Mouse (Mus musculus) limb, embryonic 11.5 days (tissue): Measurements from ENCODE around the gene Ccdc113. TPM values are rescaled to one million over a fixed set of nuclear protein-coding genes. Genes with fewer than 3 reads are reported as not detected.

ENCODE experiments used
- ATAC-seq: fragments of 200-750 bp; cut with Nextera tagmentation; 2 replicates; pipeline ENCODE4 v1.8.0; 2017; ENCODE audit warnings: low read depth; ENCODE audit not compliant: insufficient number of reproducible peaks, low FRiP score, low TSS enrichment
- DNase-seq: peaks from one replicate; pipeline ENCODE4 v3.0.0-alpha.2; 2015; ENCODE audit warnings: low spot score
- H3K27ac ChIP-seq: fragments of 300-500 bp; sonication (generic); replicated peaks from 2 replicates; pipeline ENCODE4 v1.5.1; 2014; ENCODE audit warnings: low read depth, mild to moderate bottlenecking, low read length
- H3K27me3 ChIP-seq: fragments of 300-500 bp; sonication (generic); 2 replicates; pipeline ENCODE4 v1.6.1; 2014; ENCODE audit warnings: mild to moderate bottlenecking, low read length, mixed read lengths; ENCODE audit not compliant: control insufficient read depth, insufficient read depth
- H3K36me3 ChIP-seq: fragments of 300-500 bp; sonication (generic); 2 replicates; pipeline ENCODE4 v1.6.1; 2014; ENCODE audit warnings: mild to moderate bottlenecking, low read length, moderate library complexity, mixed read lengths; ENCODE audit not compliant: control insufficient read depth, insufficient read depth
- H3K4me1 ChIP-seq: fragments of 300-500 bp; sonication (generic); 2 replicates; pipeline ENCODE4 v1.6.1; 2014; ENCODE audit warnings: low read length, mixed read lengths; ENCODE audit not compliant: control insufficient read depth, insufficient read depth
- H3K4me2 ChIP-seq: fragments of 300-500 bp; sonication (generic); 2 replicates; pipeline ENCODE4 v1.6.1; 2014; ENCODE audit warnings: low read depth, mild to moderate bottlenecking, moderate library complexity; ENCODE audit not compliant: severe bottlenecking
- H3K4me3 ChIP-seq: fragments of 300-500 bp; sonication (generic); 2 replicates; pipeline ENCODE4 v1.5.1; 2014; ENCODE audit warnings: low read depth, low read length
- H3K9ac ChIP-seq: fragments of 300-500 bp; sonication (generic); 2 replicates; pipeline ENCODE4 v1.6.1; 2014; ENCODE audit warnings: mild to moderate bottlenecking, low read length
- H3K9me3 ChIP-seq: fragments of 300-500 bp; sonication (generic); 2 replicates; pipeline ENCODE4 v1.6.1; 2016; ENCODE audit warnings: low read length; ENCODE audit not compliant: control insufficient read depth
- WGBS: fragments of 180-500 bp; shearing (Covaris S2); extraction: QIAGEN DNeasy Blood & Tissue Kit; methylation state at CpG from one replicate; pipeline ENCODE4 v1.1.7; 2014; 5-methylcytosine and 5-hydroxymethylcytosine counted together
- polyA plus RNA-seq: library from polyadenylated mRNA; unstranded; fragments of >200 nt; fragmentation: Nextera tagmentation; extraction: Ambion mirVana; gene quantifications from 2 replicates; pipeline ENCODE4 v1.2.1, GENCODE M21; 2014

Gene Ccdc113
- polyA plus RNA-seq, 1 experiment from 2014 or later = not detected

DNA sequence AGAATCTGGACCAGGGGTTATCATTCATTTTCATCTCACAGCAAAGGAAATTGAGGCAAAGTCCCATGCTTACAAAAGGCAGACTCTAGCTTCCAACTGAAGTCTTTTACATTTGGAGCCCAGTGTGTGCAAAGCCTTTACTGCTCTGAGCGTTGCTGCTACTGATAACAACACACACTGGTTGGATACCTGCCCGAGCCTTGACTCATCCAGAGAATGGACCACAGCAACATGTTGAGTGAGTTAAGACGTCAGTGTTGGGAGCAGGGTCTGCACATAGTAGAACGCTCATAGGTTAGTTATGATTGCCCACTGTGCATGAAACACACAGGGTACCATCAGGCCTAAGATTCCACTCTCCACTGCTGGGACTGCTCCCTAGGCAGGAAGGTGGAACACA is 9.9 kb upstream of the Ccdc113 start:
- ATAC-seq = no peak
- Histone ChIP-seq H3K9ac (no peak overlapping the region), H3K9me3 (no peaks in the 10 kb centered on the region), H3K4me2 (no peak overlapping the region), H3K27ac (no peak overlapping the region), H3K27me3 (no peaks in the 10 kb centered on the region), H3K4me3 (no peak overlapping the region), H3K36me3 (no peaks in the 10 kb centered on the region), H3K4me1 (no peaks in the 10 kb centered on the region)
- DNase-seq = no peak
- 89% methylated on average over 4 of the region's 4 CpGs for WGBS

DNA sequence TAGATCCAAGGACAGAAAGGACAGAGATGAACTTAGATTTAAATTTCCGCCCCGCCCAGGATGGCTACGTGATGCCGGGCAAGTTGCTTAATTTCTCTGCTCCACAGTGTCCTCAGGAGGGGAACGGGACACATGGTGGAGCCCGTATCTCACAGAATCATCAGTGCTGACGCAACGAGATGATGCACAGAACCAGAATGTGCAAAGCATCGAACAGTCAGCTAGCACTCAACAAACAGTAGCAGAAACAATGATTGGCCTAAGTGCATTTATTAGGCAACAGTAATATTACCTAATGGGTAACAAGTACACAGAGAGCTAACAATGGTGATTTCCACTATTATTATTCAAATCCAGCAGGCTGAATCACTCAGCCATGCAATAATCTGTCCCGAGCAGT is 5.7 kb upstream of the Ccdc113 start:
- ATAC-seq (no peak), DNase-seq (no peak)
- no peaks in the 10 kb centered on the region for H3K4me1 ChIP-seq
- H3K27me3 ChIP-seq = no peaks in the 10 kb centered on the region
- no peaks in the 10 kb centered on the region for H3K9me3 ChIP-seq
- no peak overlapping the region for H3K4me2 ChIP-seq
- H3K9ac ChIP-seq = no peak overlapping the region
- H3K4me3 ChIP-seq = no peak overlapping the region
- WGBS = 91% methylated on average over 10 of the region's 10 CpGs
- no peak overlapping the region for H3K27ac ChIP-seq
- no peaks in the 10 kb centered on the region for H3K36me3 ChIP-seq

DNA sequence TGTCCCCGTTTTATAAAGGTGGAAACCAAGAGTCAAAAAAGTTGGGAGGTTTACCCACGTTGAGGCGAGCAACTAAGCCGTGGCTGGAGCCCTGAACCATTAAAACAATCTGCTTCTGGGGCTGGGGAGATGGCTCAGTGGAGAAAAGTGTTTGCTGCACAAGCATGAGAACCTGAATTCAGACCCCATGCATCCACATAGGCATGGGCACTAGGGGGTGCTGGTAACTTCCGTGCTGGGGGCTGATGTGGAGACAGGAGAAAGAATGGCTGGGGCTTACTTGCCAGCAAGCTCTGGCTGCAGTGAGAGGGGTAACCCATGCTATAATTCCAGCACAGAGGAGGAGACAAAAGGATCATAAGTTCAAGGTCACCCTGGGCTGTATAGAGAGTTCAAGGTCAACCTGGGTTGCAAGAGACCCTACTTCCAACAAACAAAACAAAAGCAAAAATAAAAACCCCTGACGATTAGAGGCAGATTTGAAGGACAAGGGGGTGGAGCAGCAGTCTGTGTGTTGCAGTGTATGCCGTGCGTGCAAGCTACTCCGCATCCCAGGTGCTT is 5.1 kb upstream of the Ccdc113 start:
- no peaks in the 10 kb centered on the region for H3K27me3 ChIP-seq
- H3K4me2 ChIP-seq = no peak overlapping the region
- 66% methylated on average over 9 of the region's 9 CpGs for whole genome bisulfite sequencing
- DNase-seq (no peak), ATAC-seq (no peak)
- H3K4me1 ChIP-seq = no peaks in the 10 kb centered on the region
- no peaks in the 10 kb centered on the region for H3K36me3 ChIP-seq
- no peak overlapping the region for H3K9ac ChIP-seq
- no peaks in the 10 kb centered on the region for H3K9me3 ChIP-seq
- no peak overlapping the region for H3K27ac ChIP-seq
- H3K4me3 ChIP-seq = no peak overlapping the region

DNA sequence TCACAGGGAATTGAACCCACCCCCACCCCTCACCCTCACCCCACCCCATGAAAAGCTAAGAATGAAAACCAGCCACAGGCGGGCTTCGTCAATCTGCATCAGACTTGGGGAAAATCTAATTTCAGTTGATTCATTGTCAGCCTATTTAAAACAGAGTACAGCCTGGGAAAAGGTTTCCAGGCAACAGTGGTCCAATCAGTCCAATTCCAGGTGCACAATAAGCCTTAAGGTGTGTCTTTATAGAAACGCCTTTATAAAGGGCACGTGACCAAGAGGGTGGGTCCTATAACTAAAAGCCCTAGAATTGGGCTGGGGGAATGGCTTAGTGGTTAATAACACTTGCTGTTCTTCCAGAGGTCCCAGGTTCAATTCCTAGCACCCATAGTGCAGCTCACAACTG is 1.7 kb upstream of the Ccdc113 start:
- Histone ChIP-seq H3K27ac (no peak overlapping the region), H3K4me3 (no peak overlapping the region), H3K27me3 (no peaks in the 10 kb centered on the region), H3K4me1 (no peaks in the 10 kb centered on the region), H3K36me3 (no peaks in the 10 kb centered on the region), H3K9ac (no peak overlapping the region), H3K9me3 (no peaks in the 10 kb centered on the region), H3K4me2 (no peak overlapping the region)
- DNase-seq (no peak), ATAC-seq (no peak)
- 61% methylated on average over 4 of the region's 4 CpGs for WGBS

DNA sequence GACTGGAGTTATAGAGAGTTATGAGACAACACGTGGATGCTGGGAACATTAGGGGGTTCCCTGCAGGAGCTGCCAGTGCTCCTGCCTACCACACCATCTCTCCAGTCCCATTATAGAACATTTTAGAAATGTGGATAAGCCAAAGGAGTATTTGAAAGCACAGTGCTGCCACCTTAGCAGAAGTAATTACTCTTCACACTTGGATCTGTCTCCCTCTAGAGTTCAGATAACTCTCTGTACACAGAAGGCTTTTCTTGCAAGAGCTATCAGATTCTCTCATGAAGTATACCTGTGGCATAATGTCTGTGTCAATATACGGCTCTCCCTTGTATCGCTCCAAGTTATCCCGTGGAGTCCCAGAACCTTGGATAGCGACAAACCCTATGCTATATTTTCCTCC is 5.6 kb downstream of the Ccdc113 start:
- Histone ChIP-seq H3K27me3 (no peaks in the 10 kb centered on the region), H3K4me2 (no peak overlapping the region), H3K9me3 (no peaks in the 10 kb centered on the region), H3K36me3 (no peaks in the 10 kb centered on the region), H3K9ac (no peak overlapping the region), H3K4me3 (no peak overlapping the region), H3K4me1 (no peaks in the 10 kb centered on the region), H3K27ac (no peak overlapping the region)
- ATAC-seq = no peak
- WGBS = 83% methylated on average over 5 of the region's 5 CpGs
- no peak for DNase-seq

DNA sequence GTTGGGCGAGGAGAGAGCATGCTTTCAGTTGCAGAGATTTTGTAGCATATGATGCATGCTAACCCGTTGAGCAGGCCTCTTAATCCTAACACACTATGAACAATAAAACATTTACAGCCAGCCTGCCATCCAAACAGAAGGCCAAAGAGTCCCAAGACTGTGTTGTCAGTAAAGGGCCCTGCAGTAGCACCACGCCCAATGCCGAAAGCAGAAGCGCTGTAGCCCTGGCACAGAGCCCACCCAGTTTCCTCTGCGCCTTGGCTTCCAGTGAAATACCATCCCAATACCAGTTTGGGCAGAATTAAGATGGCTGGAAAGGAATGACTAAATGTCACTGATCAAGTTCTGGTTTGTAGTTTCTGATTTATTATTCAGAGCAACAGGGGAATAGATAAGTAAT is 8.3 kb downstream of the Ccdc113 start:
- no peak overlapping the region for H3K4me3 ChIP-seq
- DNase-seq (no peak), ATAC-seq (no peak)
- H3K9me3 ChIP-seq = no peaks in the 10 kb centered on the region
- no peaks in the 10 kb centered on the region for H3K4me1 ChIP-seq
- no peaks in the 10 kb centered on the region for H3K27me3 ChIP-seq
- WGBS = 89% methylated on average over 6 of the region's 6 CpGs
- H3K4me2 ChIP-seq = no peak overlapping the region
- H3K9ac ChIP-seq = no peak overlapping the region
- H3K27ac ChIP-seq = no peak overlapping the region
- H3K36me3 ChIP-seq = no peaks in the 10 kb centered on the region

DNA sequence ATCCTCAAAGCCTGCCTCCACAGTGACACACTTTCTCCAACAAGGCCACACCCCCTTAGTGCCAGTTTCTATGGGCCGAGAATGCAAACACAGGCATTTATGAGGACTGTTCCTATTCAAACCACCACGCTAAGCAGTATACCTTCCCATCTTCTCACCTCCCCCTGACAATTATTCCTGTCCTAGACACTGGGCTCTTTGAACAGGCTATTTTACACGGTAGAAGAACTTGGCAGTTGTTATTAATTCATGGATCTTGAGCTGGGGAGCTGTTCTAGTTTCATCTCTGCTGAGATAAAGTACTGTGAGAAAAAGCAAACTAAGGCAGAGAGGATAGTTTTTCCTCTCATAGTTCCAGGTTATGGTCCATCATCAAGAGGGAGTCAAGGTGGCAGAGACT is 9.2 kb downstream of the Ccdc113 start:
- no peaks in the 10 kb centered on the region for H3K36me3 ChIP-seq
- no peak overlapping the region for H3K27ac ChIP-seq
- H3K4me2 ChIP-seq = no peak overlapping the region
- no peak overlapping the region for H3K4me3 ChIP-seq
- H3K9ac ChIP-seq = no peak overlapping the region
- H3K27me3 ChIP-seq = no peaks in the 10 kb centered on the region
- 78% methylated on average over 3 of the region's 3 CpGs for WGBS
- H3K9me3 ChIP-seq = no peaks in the 10 kb centered on the region
- ATAC-seq = no peak
- no peak for DNase-seq
- H3K4me1 ChIP-seq = no peaks in the 10 kb centered on the region

DNA sequence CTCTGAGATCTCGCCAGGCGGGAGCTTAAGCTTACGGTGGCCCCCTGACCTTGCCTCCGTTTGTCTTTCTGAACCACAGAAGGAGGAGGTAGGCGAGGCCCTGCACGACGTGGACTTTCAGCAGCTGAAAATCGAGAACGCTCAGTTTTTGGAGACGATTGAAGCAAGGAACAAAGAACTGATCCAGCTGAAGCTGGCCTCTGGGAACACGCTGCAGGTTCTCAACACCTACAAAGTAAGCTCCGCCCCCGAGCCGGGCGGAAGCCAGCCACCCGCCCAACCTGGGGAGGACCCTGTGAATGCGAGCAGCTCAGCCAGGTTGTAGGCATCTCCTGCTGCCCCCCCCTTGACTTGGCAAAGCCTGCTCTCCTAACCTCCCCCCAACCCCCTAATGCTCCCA is 11.9 kb downstream of the Ccdc113 start:
- Histone ChIP-seq H3K9ac (no peak overlapping the region), H3K9me3 (no peaks in the 10 kb centered on the region), H3K4me1 (no peaks in the 10 kb centered on the region), H3K4me2 (no peak overlapping the region), H3K4me3 (no peak overlapping the region), H3K27me3 (no peaks in the 10 kb centered on the region), H3K36me3 (no peaks in the 10 kb centered on the region), H3K27ac (no peak overlapping the region)
- DNase-seq (no peak), ATAC-seq (no peak; the same call in 1 of the 2 replicates)
- 80% methylated on average over 17 of the region's 17 CpGs for WGBS

DNA sequence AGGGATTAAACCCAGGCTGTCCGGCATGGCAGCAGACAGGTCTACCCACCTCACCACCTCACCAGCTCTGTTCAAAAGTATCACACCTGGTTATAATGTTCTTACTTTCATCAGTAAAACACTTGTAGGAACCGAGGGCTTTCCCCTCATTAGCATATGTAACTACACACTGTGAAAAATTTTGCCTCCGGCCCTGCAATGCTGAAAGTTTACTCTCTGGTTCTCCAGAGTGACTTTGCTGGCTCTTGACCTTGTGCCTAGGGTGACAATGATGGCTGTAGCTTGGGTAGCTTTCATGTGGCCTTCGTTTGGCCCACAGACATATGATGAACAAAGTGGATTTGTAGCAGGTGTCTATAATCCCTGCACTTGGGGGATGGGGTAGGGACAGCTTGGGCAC is 13.1 kb downstream of the Ccdc113 start:
- Histone ChIP-seq H3K36me3 (no peaks in the 10 kb centered on the region), H3K9me3 (no peaks in the 10 kb centered on the region), H3K27me3 (no peaks in the 10 kb centered on the region), H3K4me2 (no peak overlapping the region), H3K4me3 (no peak overlapping the region), H3K9ac (no peak overlapping the region), H3K27ac (no peak overlapping the region), H3K4me1 (no peaks in the 10 kb centered on the region)
- no peak for DNase-seq
- ATAC-seq = no peak
- WGBS = 78% methylated on average over 4 of the region's 4 CpGs
